Mouse (Mus musculus): ENCODE measurements around the gene Tspan8. TPM values are rescaled to one million over a fixed set of nuclear protein-coding genes. Genes with fewer than 3 reads are reported as not detected.
"Not testable (repeated sequence)": the region's sequence is repeated elsewhere in the genome, so short reads cannot be mapped to it uniquely, and the experiment has no call there.

Gene Tspan8
- polyA plus RNA-seq, 1 experiment from 2014 or later, result 106 TPM

- Histone ChIP-seq H3K27me3 (ENCODE audit: insufficient read depth, low read length) (no peaks in the 10 kb centered on the region), H3K9me3 (replicated peaks; ENCODE audit: low read length) (no peaks in the 10 kb centered on the region), H3K4me1 (replicated peaks; ENCODE audit: insufficient read depth, low read length) (no peaks in the 10 kb centered on the region), H3K27ac (no peak overlapping the region), H3K4me2 (ENCODE audit: low read length) (no peak overlapping the region), H3K36me3 (ENCODE audit: insufficient read depth, low read length) (no peaks in the 10 kb centered on the region), H3K9ac (ENCODE audit: low read depth, low read length) (no peak overlapping the region), H3K4me3 (replicated peaks; ENCODE audit: low read depth, low read length) (no peak overlapping the region)
- ATAC-seq (replicated peaks; ENCODE audit: low FRiP score, low read depth) (peak; percentile 74), DNase-seq (ENCODE audit: low spot score) (no peak)
- 68% methylated on average over 11 of the region's 11 CpGs for WGBS
- no peak for TF ChIP-seq CTCF (IDR thresholded peaks at IDR 0.05; ENCODE audit: low read depth)
These were observed 36.2 kb upstream of the Tspan8 start for GRCm38 (mm10) chr10:115780239-115781016.

- no peaks in the 10 kb centered on the region for H3K9me3 ChIP-seq (replicated peaks; ENCODE audit: low read length)
- H3K27me3 ChIP-seq (ENCODE audit: insufficient read depth, low read length), result no peaks in the 10 kb centered on the region
- H3K27ac ChIP-seq, result no peak overlapping the region
- H3K4me3 ChIP-seq (replicated peaks; ENCODE audit: low read depth, low read length), result no peak overlapping the region
- no peaks in the 10 kb centered on the region for H3K4me1 ChIP-seq (replicated peaks; ENCODE audit: insufficient read depth, low read length)
- DNase-seq (ENCODE audit: low spot score), result no peak
- H3K4me2 ChIP-seq (ENCODE audit: low read length), result no peak overlapping the region
- TF ChIP-seq CTCF (IDR thresholded peaks at IDR 0.05; ENCODE audit: low read depth), result no peak
- 16% methylated on average over 2 of the region's 2 CpGs for WGBS
- H3K9ac ChIP-seq (ENCODE audit: low read depth, low read length), result no peak overlapping the region
- no peak for ATAC-seq (replicated peaks; ENCODE audit: low FRiP score, low read depth)
- no peaks in the 10 kb centered on the region for H3K36me3 ChIP-seq (ENCODE audit: insufficient read depth, low read length)
These were observed 33.4 kb upstream of the Tspan8 start for GRCm38 (mm10) chr10:115783232-115783631.

GRCm38 (mm10) chr10:115790788-115791187 lies 25.8 kb upstream of the Tspan8 start:
- no peak overlapping the region for H3K4me3 ChIP-seq (replicated peaks; ENCODE audit: low read depth, low read length)
- H3K27me3 ChIP-seq (ENCODE audit: insufficient read depth, low read length), result no peaks in the 10 kb centered on the region
- H3K4me1 ChIP-seq (replicated peaks; ENCODE audit: insufficient read depth, low read length), result no peaks in the 10 kb centered on the region
- H3K9me3 ChIP-seq (replicated peaks; ENCODE audit: low read length), result no peaks in the 10 kb centered on the region
- no peak overlapping the region for H3K4me2 ChIP-seq (ENCODE audit: low read length)
- no peak overlapping the region for H3K9ac ChIP-seq (ENCODE audit: low read depth, low read length)
- TF ChIP-seq CTCF (IDR thresholded peaks at IDR 0.05; ENCODE audit: low read depth), result no peak
- no peak overlapping the region for H3K27ac ChIP-seq
- 67% methylated on average over 2 of the region's 2 CpGs for WGBS
- DNase-seq (ENCODE audit: low spot score) (no peak), ATAC-seq (replicated peaks; ENCODE audit: low FRiP score, low read depth) (no peak)
- H3K36me3 ChIP-seq (ENCODE audit: insufficient read depth, low read length), result no peaks in the 10 kb centered on the region

- H3K27me3 ChIP-seq (ENCODE audit: insufficient read depth, low read length), result no peaks in the 10 kb centered on the region
- H3K9ac ChIP-seq (ENCODE audit: low read depth, low read length), result no peak overlapping the region
- ATAC-seq (replicated peaks; ENCODE audit: low FRiP score, low read depth), result no peak
- WGBS, result 78% methylated on average over 4 of the region's 4 CpGs
- H3K4me2 ChIP-seq (ENCODE audit: low read length), result no peak overlapping the region
- no peaks in the 10 kb centered on the region for H3K36me3 ChIP-seq (ENCODE audit: insufficient read depth, low read length)
- TF ChIP-seq CTCF (IDR thresholded peaks at IDR 0.05; ENCODE audit: low read depth), result no peak
- H3K4me3 ChIP-seq (replicated peaks; ENCODE audit: low read depth, low read length), result no peak overlapping the region
- no peaks in the 10 kb centered on the region for H3K4me1 ChIP-seq (replicated peaks; ENCODE audit: insufficient read depth, low read length)
- no peak for DNase-seq (ENCODE audit: low spot score)
- no peaks in the 10 kb centered on the region for H3K9me3 ChIP-seq (replicated peaks; ENCODE audit: low read length)
- no peak overlapping the region for H3K27ac ChIP-seq
These were observed 20.4 kb upstream of the Tspan8 start for GRCm38 (mm10) chr10:115796072-115796788.

GRCm38 (mm10) chr10:115801464-115801863 lies 15.2 kb upstream of the Tspan8 start:
- no peak overlapping the region for H3K4me3 ChIP-seq (replicated peaks; ENCODE audit: low read depth, low read length)
- no peaks in the 10 kb centered on the region for H3K4me1 ChIP-seq (replicated peaks; ENCODE audit: insufficient read depth, low read length)
- no peak overlapping the region for H3K9ac ChIP-seq (ENCODE audit: low read depth, low read length)
- no peaks in the 10 kb centered on the region for H3K36me3 ChIP-seq (ENCODE audit: insufficient read depth, low read length)
- H3K9me3 ChIP-seq (replicated peaks; ENCODE audit: low read length), result no peaks in the 10 kb centered on the region
- no peaks in the 10 kb centered on the region for H3K27me3 ChIP-seq (ENCODE audit: insufficient read depth, low read length)
- TF ChIP-seq CTCF (IDR thresholded peaks at IDR 0.05; ENCODE audit: low read depth), result no peak
- H3K27ac ChIP-seq, result no peak overlapping the region
- DNase-seq (ENCODE audit: low spot score) (no peak), ATAC-seq (replicated peaks; ENCODE audit: low FRiP score, low read depth) (no peak)
- H3K4me2 ChIP-seq (ENCODE audit: low read length), result no peak overlapping the region
- 75% methylated on average over 3 of the region's 3 CpGs for WGBS

GRCm38 (mm10) chr10:115803013-115803412 lies 13.6 kb upstream of the Tspan8 start:
- H3K9me3 ChIP-seq (replicated peaks; ENCODE audit: low read length); DNase-seq (ENCODE audit: low spot score); H3K9ac ChIP-seq (ENCODE audit: low read depth, low read length); H3K4me2 ChIP-seq (ENCODE audit: low read length); ATAC-seq (replicated peaks; ENCODE audit: low FRiP score, low read depth); H3K4me1 ChIP-seq (replicated peaks; ENCODE audit: insufficient read depth, low read length); H3K4me3 ChIP-seq (replicated peaks; ENCODE audit: low read depth, low read length); H3K27ac ChIP-seq; H3K27me3 ChIP-seq (ENCODE audit: insufficient read depth, low read length); H3K36me3 ChIP-seq (ENCODE audit: insufficient read depth, low read length): not testable (repeated sequence)
- 94% methylated on average over 9 of the region's 9 CpGs for WGBS
